Mouse (Mus musculus) brain, embryonic 18.5 days (tissue): ENCODE measurements around the gene Mybph.

Experiments
- DNase-seq: peaks from one replicate; pipeline ENCODE4 v3.0.0-alpha.2; 2012; ENCODE audit warnings: low read depth, low spot score

Mybph gene

DNA sequence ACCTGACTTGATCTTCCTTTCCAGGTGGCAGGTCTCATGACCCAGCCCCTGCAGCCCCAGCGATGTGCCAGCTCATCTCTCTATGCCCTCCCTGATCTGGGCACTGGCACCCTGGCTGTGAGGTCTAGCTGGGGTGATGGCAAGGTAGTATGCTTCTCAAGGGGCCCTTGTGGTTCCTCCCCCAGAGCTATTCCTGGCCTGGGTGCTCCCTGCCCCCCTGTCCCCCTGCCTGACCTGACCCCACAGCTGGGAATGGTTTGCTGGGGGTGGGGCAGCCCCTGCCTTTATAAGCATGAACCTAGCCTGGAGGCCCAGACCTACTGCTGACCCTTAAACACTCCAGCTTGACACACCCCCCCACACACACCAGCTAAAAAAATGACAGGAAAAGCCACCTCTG is at the start of gene Mybph:
Gene Mybph, plus strand, starts transcription at position 323 of the 400 bp plus-strand sequence.
- DNase-seq = no peak

DNA sequence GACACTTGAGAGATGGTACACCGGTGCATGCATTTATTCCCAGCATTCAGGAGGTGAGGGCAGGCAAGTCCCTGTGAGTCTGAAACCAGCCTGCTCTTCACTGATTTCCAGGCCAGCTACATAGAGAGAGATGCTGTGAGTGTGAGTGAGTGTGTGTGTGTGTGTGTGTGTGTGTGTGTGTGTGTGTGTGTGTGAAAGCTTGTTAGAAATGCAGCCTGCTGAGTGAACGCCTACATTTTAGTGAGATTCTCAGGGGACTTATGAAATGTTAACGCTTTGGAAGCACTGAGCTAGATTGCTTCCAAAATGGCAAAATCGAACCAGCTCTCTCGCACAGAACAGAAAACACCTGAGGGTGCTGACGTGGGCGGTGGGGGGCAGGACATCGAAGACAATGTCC is 47.2 kb upstream of the Mybph start:
- DNase-seq = no peak

DNA sequence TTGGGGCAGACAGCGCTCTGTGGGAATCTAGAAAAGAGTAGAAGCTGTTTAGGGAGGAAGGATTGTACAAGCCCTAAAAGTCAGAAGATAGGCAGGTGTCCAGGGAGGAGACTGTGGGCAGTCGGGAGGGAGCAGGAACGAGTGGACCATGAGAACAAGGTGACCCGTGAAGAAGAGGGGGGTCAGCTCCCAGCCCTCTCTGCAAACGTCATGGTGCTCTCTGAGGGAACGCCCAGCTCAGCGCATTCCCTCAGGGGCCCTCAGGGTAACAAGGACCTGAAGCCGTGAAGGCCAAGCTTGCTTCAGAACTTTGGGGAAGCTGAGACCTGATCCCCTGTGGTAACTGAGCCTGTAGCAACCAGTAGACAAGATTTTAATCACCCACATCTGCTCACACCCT is 43.2 kb upstream of the Mybph start:
- DNase-seq = no peak

DNA sequence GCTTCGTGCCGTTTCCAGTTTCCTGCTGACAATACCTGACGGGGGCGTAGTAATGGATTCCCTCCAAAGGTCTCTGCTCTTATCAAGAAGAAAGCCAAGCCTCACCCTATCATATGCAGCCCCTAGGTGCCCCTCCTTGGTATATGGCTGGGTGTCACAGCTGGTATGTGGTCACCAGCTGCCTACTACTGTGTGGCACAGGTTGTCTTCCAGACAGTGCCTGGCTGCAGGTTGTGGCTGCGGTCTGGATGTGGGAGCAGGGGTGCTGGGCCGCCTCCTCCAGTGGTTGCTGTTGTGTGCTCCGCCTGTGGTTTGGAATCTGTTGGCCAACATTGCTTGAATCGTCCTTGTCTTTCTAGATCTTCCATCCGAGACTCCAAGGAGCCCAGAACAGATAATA is 42.5 kb upstream of the Mybph start:
- no peak for DNase-seq

DNA sequence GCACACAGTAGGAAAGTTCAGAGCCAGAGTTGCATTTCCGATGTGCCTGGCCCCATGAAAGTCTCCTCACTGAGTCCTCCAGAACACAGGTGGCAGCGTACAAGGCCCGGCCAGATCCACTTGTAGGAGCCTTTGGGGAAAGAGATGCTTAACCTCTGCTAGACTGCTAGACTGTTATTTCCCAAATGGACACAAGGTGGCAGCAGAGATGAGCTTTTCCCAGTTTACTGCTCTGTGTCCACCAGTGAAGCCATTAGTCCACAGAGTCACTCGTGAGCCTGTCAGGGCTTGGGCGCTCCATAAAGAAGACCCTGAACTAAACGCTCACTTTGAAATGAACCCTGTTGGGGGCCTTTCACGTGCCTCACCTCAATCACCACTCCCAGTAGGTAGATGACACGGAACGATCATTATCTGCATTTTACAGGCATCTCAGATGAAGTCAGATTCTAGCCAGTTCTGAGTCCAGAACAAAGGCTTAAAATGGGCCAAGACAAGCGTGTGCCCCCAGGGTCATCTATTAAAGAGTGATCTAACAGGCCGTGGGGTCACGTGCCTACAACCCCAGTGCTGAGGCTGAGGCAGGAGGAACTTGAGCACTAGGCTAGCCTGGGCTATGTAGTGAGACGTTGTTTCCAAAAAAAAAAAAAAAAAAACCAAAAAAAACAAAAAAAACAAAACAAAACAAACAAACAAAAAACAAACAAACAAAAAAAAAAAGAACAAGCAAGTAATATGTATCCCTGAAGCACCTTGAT is 41.4 kb upstream of the Mybph start:
- DNase-seq = peak; percentile 69

DNA sequence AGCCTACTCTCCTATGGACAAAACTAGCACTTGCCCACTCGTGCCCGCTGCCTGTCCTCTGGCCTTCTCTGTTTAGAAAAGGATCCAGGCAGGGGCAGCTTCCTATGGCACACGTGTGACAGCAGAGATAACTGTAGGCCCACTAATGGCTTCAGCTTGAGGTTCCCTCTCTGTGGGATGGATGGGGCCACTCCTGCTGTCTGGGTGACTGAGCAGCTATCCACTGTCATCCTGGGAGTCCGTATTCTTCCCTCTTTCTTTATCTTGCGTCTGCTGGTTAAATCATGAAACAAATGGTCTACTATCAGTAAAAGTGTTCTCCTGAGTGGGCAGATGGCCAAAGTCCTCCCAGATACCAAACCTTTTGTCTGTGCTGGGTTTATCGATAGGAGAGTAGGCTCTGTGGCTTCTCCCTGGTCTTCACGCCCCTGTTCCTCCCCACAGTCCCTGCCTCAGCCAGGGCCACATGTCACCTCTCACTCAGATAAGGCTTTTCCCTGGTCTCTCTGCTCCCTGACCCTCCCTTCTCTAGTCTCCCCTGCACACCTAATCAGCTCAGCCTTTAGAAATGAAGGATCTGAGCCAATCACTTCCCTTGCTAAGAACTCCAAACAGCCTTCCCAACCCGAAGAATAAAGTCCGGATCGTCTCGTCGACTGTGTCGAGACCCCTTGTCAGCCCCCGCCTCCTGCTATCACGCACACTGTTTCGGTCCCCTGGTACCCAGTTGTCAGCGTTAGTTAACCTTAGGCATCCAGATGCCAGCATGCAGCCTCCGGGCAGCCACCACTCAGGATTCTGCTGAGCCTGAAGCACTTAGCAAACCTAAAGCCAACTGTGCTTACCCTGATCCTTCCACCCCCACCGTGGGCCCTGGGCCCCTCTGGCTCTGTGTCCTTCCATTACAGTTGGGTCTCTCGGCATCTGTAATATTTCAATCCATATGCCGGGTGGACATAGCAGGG is 40.3 kb upstream of the Mybph start:
- DNase-seq = no peak

DNA sequence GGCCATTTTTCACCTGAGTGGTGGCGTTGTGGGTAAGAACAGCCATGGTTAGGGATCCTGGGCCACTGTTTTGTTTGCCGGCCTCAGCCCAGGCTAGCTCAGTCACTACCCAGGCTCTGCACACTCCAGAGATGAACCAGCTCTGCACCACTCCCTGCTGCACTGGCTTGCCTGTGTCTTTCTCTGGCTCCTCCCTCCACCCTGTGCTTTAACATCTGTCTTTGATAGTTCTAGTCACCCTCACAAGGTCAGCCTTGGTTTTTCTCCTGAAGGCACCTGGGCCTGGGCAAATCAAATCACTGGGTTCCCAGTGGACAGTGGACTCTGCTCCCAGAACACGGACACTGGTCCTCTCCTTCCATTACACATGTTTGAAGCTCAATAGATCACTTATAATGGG is 39.1 kb upstream of the Mybph start:
- no peak for DNase-seq

DNA sequence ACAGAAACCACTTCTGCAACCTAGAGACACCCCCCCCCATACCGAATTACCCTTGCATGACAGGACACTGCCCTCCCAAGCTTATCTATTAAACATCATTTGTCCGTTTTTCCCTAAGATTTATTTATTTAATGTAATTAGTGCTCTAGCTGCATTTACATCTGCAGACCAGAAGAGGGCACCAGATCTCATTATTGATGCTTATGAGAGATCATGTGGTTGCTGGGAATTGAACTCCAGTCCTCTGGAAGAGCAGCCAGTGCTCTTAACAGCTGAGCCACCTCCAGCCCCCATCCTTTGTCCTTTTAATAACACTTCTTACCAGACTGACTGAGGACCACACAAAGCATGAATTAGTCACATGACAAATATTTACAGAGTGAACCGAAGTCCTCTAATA is 38.6 kb upstream of the Mybph start:
- no peak for DNase-seq

DNA sequence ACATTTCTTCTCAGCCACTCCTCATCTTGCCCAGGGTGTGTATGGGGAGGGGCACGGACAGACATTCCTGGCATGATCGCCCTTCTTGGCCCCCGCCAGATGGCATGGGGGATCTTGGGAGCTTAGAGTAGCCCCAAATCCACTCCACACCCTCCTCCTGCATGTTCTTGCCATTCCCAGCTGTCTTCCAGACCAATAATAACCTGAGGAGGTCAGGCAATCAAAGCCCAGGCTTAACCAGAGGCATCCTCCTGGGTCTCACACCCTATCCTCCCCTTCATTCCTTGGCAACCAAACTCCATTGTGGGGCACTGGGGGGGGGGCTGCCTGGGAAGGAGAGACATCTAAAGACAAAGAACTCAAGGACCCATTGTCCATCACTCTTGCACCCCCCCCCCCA is 32.8 kb upstream of the Mybph start:
- no peak for DNase-seq

DNA sequence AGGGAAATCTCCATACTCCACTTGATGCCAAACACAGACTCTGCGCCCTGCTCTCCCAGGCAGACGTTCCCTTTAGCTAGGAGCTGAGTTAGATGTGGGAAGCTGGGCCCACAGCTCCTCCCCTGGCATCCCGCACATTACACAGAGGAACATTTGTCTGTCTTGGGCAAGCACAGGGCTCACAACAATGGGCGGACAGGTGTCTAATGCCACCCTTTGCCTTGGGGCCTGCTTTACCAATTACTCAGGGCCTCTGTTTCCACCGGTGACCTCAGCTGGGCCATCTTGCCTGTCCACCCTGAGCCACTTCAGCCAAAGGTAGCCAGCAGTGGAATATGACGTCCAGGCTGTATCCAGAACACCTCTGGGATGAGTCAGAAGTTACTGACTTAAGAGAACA is 31.8 kb upstream of the Mybph start:
- DNase-seq = no peak

DNA sequence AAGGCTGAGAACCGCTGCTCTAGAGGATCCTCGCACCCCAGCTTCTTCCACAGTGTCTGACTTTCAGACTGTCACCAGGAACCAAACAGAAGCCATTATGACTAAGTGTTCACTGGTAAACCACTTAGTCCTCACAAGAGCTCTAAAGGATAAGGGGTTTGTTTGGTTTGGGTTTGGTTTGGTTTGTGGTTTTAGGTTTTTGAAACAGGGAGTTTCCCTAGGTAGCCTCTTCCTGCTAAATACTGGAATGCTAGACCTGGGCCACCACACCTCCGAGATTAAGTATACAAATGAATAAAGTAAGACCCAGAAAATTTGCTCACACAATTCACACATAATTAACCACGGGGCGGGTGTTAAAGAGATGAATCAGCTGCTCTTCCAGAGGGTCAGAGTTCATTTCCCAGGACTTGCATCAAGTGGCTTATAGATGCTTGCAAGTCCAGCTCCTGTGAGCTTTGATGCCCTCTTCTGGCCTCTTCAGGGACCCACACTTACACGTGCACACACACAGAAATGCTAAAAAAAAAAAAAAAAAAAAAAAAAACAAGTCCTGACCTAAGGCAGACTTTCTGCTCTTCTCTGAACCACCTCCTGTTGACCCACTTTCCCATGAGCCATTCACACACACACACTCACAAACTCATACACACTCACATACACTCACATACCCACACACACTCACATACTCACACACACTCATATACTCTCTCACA is 30.6 kb upstream of the Mybph start:
- no peak for DNase-seq

DNA sequence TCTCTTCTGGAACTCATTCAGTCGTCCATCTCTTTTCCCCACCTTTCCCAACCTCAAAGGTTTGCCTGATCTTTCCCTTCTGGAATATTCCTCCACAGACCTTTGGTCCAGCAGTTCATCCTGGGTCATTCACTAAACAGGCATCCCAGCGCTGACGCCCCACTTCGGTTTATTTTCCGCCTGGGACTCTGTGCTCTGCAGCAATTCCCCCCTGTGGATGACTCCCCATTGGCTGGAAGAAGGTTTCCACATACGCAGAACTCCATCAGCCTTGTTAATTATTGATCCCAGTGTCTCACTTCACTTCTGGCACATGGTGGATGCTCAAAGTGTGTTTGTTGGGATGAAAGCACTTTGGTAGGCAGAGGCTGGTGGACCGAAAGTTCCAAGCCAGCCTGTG is 29.8 kb upstream of the Mybph start:
- no peak for DNase-seq

DNA sequence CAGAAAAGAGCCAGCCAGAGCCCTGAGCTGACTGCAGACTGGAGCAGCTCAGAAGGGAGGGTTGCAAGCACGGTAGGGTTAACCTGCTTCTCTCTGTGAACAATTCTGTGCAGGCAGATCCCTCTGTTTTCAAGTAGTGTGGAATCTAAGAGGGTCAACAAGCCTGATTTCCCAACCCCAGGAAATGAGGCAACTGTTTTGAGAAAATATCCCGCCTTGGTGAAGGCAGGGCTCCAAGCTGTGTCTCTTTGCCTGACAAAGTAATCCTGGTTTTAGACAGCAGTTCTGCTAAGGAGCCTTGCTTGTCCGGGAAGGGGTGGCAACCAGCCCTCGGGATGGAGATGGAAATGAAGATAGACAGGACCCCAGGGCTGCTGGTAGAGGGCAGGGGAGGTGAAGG is 28.8 kb upstream of the Mybph start:
- DNase-seq = no peak

DNA sequence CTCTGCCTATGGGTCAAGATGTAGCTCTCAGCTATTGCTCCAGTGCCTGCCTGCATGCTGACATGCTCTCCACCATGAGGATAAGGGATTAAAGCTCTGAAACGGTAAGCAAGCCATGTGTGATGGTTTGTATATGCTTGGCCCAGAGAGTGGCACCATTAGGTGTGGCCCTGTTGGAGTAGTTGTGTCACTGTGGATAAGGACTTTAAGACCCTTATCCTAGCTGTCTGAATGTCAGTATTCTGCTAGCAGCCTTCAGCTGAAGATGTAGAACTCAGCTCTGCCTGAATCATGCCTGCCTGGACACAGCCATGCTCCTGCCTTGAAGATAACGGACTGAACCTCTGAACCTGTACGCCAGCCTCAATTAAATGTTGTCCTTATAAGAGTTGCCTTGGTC is 26.7 kb upstream of the Mybph start:
- DNase-seq = no peak

DNA sequence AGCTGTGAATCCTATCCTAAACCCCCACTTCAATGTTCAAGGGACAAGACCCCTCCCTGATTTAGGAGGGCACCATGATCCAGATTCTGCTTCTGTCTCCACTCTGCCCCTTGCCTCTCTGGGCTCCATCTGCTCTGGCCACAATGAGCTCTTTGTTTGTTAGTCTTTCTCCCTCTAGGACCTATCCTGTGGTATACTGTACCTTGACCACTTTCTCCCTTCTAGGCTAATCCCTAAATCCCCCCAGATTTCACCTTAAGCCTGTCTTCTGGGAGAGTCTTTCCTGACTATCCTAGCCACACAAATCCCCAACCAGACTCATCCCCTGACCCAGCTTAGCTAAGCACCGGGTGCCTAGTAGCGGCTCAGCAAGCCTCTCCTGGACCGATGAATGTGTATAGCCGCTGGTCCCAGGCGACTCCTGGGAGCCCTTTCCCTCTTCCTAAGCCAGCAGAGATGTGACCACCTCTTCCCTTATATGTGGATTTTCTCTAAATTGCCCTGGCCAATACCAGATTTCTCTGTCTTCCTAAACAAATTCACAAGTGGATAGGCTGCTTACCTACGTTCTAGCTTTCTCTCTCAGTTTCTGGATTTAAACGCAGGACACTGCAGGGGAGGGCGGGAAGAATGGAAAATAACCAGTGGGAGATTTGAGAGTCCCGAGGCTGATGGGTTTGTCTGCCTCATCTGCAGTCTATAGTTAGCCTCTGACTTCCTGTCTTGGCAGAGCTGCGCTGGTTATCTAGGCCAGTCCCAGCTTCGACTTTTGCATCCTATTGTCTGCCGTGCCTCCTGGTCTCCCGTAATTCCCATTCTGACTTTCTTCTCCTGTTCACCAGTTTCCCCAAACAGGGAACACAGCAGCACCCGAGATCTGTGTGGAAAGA is 25.6 kb upstream of the Mybph start:
- no peak for DNase-seq

DNA sequence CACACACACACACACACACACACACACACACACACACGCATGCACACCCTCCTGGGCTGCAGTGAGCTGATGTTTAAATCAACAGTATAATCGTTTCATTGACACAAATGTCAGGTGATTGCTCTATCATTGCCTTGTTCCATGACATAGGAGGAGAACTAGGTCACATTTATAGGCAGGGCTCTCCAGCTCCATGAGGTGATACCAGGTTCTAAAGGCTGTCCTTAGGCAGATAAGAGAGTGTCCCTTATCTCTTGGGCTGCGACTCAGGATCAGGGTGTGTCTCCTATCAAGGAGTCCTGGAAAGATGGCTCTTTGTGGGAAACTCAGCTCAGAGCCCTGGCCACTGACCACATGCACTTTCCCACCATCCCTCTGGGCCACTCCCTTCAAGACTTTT is 24.7 kb upstream of the Mybph start:
- no peak for DNase-seq

DNA sequence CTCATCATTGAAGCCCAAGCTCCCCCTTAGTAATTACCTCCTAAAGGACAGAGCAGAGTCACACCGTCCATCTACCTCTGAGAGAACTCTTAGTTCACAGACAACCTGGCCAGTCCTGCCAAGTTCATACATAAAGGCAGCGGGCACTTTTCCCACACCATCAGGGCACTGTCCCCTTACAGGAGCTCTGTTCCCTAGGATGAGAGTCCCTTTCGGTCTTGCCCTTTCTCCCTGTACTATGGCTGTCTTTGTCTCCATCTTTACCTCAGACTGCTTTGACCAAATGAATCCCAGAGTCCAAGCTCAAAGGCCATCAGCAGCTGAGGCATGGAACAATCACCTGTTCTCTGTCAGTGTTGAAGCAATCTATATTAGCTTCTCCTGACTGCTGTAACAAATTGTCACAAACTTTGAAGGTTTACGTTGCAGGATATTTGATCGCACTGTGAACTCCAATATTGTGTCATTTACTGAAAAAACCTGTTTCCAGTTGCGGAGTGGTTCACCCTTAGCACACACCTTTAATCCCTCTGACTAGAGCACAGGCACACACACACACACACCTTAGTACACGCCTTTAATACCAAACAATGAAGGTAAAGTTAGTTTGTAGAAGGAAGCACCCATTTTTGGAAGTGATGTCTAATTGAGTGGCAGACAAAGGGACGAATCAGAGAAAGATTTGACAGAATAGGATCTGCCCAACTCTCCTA is 24.1 kb upstream of the Mybph start:
- no peak for DNase-seq

DNA sequence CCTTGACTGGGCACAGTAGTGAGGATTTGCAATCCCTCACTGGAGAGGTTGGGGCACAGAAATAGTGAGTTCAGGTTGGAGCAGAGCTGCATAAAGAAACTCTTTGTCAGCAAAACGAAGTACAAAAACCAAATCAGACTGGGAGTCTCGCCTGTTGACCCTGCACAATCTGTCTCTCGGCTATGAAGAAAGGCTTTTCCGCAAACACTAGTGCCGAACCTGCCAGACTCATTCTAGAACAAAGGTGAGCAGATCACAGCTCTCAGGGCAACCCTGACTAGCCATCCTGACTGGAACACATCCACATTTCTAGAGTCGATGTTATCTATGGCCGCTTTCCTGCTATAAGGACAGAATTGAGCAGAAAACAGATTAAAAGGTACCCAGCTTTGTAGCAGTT is 20.2 kb upstream of the Mybph start:
- no peak for DNase-seq

DNA sequence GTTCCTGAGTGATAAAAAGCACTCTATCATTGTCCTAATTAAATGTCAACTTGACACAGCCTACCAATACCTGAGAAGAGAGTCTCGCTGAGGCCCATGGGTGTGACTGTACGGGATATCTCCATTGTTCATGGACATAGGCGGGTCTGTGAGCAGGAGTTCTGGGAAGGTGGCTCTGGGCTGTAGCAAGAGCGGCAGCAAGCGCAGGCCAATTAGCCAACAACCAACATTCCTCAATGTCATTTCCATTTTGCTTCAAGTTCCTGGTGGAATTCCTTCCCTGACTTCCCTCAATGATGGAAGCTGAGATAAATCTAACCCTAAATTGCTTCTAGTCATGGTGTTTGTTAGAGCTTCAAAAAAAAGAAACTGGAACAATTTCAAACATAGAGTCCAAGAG is 15.3 kb upstream of the Mybph start:
- DNase-seq = no peak

DNA sequence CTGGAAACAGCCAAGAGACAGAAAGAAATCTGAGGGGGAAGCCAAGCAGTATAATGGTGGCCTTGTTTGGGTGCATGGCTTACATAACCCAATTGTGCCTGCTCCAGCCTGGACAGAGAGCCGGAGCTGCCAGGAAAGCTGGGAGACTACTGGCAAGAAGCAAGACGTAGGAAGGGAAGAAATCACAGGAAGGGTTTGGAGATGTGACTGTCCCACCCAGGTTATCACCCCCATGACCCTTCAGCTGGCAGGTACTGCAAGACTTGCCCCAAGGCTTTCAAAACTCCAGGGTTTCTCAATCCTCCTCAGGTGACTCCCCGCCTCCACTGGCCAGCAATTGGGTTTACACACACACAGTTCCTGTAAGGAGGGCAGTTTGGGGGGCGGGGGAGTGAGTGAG is 11.2 kb upstream of the Mybph start, which contains the start of gene Chil1:
Gene Chil1, plus strand, starts transcription at position 152 of the 400 bp plus-strand sequence.
- no peak for DNase-seq

DNA sequence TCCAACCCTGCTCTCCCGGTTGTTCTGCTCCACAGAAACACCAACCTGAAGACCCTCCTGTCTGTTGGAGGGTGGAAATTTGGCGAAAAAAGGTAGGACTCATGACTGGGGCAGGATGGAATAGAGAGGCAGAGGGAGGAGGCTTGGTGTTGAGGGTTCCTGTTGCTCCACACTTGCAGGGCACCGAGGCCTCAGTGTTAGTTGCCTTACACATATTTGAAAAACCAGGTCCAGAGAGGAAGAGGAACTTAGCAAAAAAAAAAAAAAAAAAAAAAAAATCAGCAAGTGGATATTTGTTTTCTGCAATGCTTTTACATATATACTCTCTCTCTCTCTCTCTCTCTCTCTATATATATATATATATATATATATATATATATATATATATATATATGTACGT is 9.2 kb upstream of the Mybph start:
- DNase-seq = no peak
